Mouse (Mus musculus): Measurements from ENCODE around the gene Spg7.
"Not testable (repeated sequence)": the region's sequence is repeated elsewhere in the genome, so short reads cannot be mapped to it uniquely, and the experiment has no call there.

Gene Spg7

GRCm38 (mm10) chr8:123062721-123063120 is at the start of gene Spg7:
Gene Spg7, plus strand, starts transcription at chr8:123062942.
- no peak for DNase-seq (ENCODE audit: low spot score in 2 of 2)

- peak; percentile 26 to 37 for DNase-seq (ENCODE audit: low spot score in 2 of 2)
These were observed 48.3 kb upstream of the Spg7 start for GRCm38 (mm10) chr8:123014429-123014828.

- no peak for DNase-seq (ENCODE audit: low spot score in 2 of 2)
These were observed 47.7 kb upstream of the Spg7 start for GRCm38 (mm10) chr8:123015074-123015473.

GRCm38 (mm10) chr8:123017143-123017542 is 45.6 kb upstream of the Spg7 start:
- DNase-seq (ENCODE audit: low spot score in 2 of 2): no peak

GRCm38 (mm10) chr8:123018484-123019164 is 44.1 kb upstream of the Spg7 start:
- no peak for DNase-seq (ENCODE audit: low spot score in 2 of 2)

- DNase-seq (ENCODE audit: low spot score in 2 of 2): no peak
These were observed 42.7 kb upstream of the Spg7 start for GRCm38 (mm10) chr8:123020084-123020483.

- no peak for DNase-seq (ENCODE audit: low spot score in 2 of 2)
These were observed 41.9 kb upstream of the Spg7 start for GRCm38 (mm10) chr8:123020859-123021258.

GRCm38 (mm10) chr8:123021259-123021658 is 41.5 kb upstream of the Spg7 start:
- DNase-seq (ENCODE audit: low spot score in 2 of 2): peak; percentile 68 to 73

GRCm38 (mm10) chr8:123022727-123023126 is 40.0 kb upstream of the Spg7 start:
- no peak for DNase-seq (ENCODE audit: low spot score in 2 of 2)

- DNase-seq (ENCODE audit: low spot score in 2 of 2): no peak
These were observed 38.5 kb upstream of the Spg7 start for GRCm38 (mm10) chr8:123024226-123024625.

- DNase-seq (ENCODE audit: low spot score in 2 of 2): no peak
These were observed 36.8 kb upstream of the Spg7 start for GRCm38 (mm10) chr8:123025951-123026351.

- DNase-seq (ENCODE audit: low spot score in 2 of 2): no peak
These were observed 35.0 kb upstream of the Spg7 start for GRCm38 (mm10) chr8:123027786-123028185.

- DNase-seq (ENCODE audit: low spot score in 2 of 2): not testable (repeated sequence)
These were observed 32.7 kb upstream of the Spg7 start for GRCm38 (mm10) chr8:123030091-123030490.

GRCm38 (mm10) chr8:123031321-123031978 is 31.3 kb upstream of the Spg7 start:
- no peak for DNase-seq (ENCODE audit: low spot score in 2 of 2)

GRCm38 (mm10) chr8:123032730-123033129 is 30.0 kb upstream of the Spg7 start:
- DNase-seq (ENCODE audit: low spot score in 2 of 2): no peak

GRCm38 (mm10) chr8:123033431-123033830 is 29.3 kb upstream of the Spg7 start:
- no peak for DNase-seq (ENCODE audit: low spot score in 2 of 2)

- no peak for DNase-seq (ENCODE audit: low spot score in 2 of 2)
These were observed 28.6 kb upstream of the Spg7 start for GRCm38 (mm10) chr8:123034171-123034570.

- DNase-seq (ENCODE audit: low spot score in 2 of 2): peak in 1 of 2 experiments; percentile 11
These were observed 25.8 kb upstream of the Spg7 start for GRCm38 (mm10) chr8:123036956-123037355.

- no peak for DNase-seq (ENCODE audit: low spot score in 2 of 2)
These were observed 25.3 kb upstream of the Spg7 start for GRCm38 (mm10) chr8:123037487-123037886.

- no peak for DNase-seq (ENCODE audit: low spot score in 2 of 2)
These were observed 24.4 kb upstream of the Spg7 start for GRCm38 (mm10) chr8:123038351-123038750.

- DNase-seq (ENCODE audit: low spot score in 2 of 2): no peak
These were observed 23.2 kb upstream of the Spg7 start for GRCm38 (mm10) chr8:123039376-123040109.

GRCm38 (mm10) chr8:123040110-123040650 is 22.6 kb upstream of the Spg7 start:
- DNase-seq (ENCODE audit: low spot score in 2 of 2): no peak

Data from urinary bladder, postnatal 36 days (tissue).